Mouse (Mus musculus) hindbrain, embryonic 13.5 days (tissue): ENCODE measurements around the gene Itgb3. TPM values are rescaled to one million over a fixed set of nuclear protein-coding genes. Genes with fewer than 3 reads are reported as not detected.
A peak's percentile ranks its signal among the peaks of the same experiment; 100 is the strongest.

Experiments
- ATAC-seq: fragments of 200-750 bp; cut with Nextera tagmentation; 2 replicates; pipeline ENCODE4 v1.8.0; 2017; ENCODE audit warnings: moderate TSS enrichment; ENCODE audit not compliant: low FRiP score
- H3K27ac ChIP-seq: fragments of 300-500 bp; sonication (generic); 2 replicates; pipeline ENCODE4 v1.5.1; 2015; ENCODE audit warnings: inconsistent platforms, mild to moderate bottlenecking, moderate library complexity
- H3K27me3 ChIP-seq: fragments of 300-500 bp; sonication (generic); 2 replicates; pipeline ENCODE4 v1.6.1; 2015; ENCODE audit warnings: mild to moderate bottlenecking, inconsistent platforms
- H3K36me3 ChIP-seq: fragments of 300-500 bp; sonication (generic); 2 replicates; pipeline ENCODE4 v1.6.1; 2015; ENCODE audit warnings: mild to moderate bottlenecking, inconsistent platforms
- H3K4me1 ChIP-seq: fragments of 300-500 bp; sonication (generic); replicated peaks from 2 replicates; pipeline ENCODE4 v1.6.1; 2015; ENCODE audit warnings: inconsistent platforms
- H3K4me2 ChIP-seq: fragments of 300-500 bp; sonication (generic); 2 replicates; pipeline ENCODE4 v1.6.1; 2015; ENCODE audit warnings: inconsistent platforms, mild to moderate bottlenecking, moderate library complexity
- H3K4me3 ChIP-seq: fragments of 300-500 bp; sonication (generic); 2 replicates; pipeline ENCODE4 v1.5.1; 2015; ENCODE audit warnings: mild to moderate bottlenecking, inconsistent platforms
- H3K9ac ChIP-seq: fragments of 300-500 bp; sonication (generic); 2 replicates; pipeline ENCODE4 v1.6.1; 2015; ENCODE audit warnings: mild to moderate bottlenecking, inconsistent platforms
- H3K9me3 ChIP-seq: fragments of 300-500 bp; sonication (generic); 2 replicates; pipeline ENCODE4 v1.6.1; 2016; ENCODE audit warnings: inconsistent platforms
- WGBS: fragments of 180-500 bp; shearing (Covaris S2); methylation state at CpG from one replicate; pipeline ENCODE4 v1.1.7; 2015; 5-methylcytosine and 5-hydroxymethylcytosine counted together
- polyA plus RNA-seq: library from polyadenylated mRNA; unstranded; fragments of >200 nt; fragmentation: Nextera tagmentation; extraction: Ambion mirVana; gene quantifications from 2 replicates; pipeline ENCODE4 v1.2.1, GENCODE M21; 2015

Itgb3 gene
- polyA plus RNA-seq, 1 experiment from 2014 or later, result 1.9 TPM

DNA sequence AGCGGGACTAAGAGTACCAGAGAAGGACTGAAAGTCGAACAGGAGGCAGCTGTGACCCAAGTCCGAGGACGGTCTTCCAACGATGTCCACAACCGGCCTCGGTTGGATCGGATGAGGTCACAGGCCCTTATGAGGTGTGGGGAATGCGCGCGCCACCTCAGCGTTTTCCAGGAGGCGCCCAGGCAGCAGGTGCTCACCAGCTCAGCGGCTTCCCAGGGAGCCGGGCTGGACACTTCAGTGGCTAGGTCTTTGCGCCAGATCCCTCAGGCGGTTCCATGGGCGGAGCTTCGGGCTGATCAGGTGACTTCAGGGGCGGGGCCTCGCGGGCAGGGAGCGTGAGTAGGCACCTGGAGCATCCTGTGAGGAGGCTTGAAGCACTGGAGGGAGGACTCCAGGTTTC lies 77.7 kb downstream of the Itgb3 start, which contains the start of gene Gm11639:
Gene Gm11639, plus strand, starts transcription at position 160 of the 400 bp plus-strand sequence.
- no peak within 1 kb of the TSS for H3K27ac ChIP-seq
- H3K4me3 ChIP-seq, result peak within 1 kb of the TSS; percentile 12; the same call in 1 of the 2 replicates

DNA sequence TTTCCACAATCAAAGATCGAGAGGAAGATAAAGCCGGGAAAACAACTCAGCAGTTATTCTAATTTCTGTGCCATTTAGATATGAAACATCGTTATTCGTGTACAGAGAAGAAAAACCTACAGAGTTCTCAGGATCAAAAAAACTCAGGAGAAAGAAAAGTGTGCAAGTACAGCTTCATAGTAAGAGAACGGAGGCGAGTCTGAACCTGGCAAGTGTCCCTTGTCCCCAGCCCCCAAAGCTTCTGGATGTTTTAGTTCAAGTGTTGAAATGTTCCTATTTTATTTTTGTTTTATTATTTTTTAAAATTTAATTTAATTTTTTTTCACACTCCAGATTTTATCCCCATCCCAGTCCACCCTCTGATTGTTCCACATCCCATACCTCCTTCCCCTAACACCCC lies 85.4 kb downstream of the Itgb3 start:
- Histone ChIP-seq H3K4me2 (no peak overlapping the region), H3K36me3 (no peaks in the 10 kb centered on the region), H3K4me3 (no peak overlapping the region), H3K9ac (no peak overlapping the region), H3K4me1 (no peaks in the 10 kb centered on the region), H3K9me3 (no peaks in the 10 kb centered on the region), H3K27me3 (no peaks in the 10 kb centered on the region), H3K27ac (no peak overlapping the region)
- whole genome bisulfite sequencing, result 92% methylated on average over 6 of the region's 6 CpGs
- ATAC-seq, result no peak

More for the DNA sequence above, 77.7 kb downstream of the Itgb3 start, which contains the start of gene Gm11639:
- ATAC-seq, result no peak
- Histone ChIP-seq H3K36me3 (no peaks in the 10 kb centered on the region), H3K4me2 (peak within 1 kb of the TSS; percentile 34), H3K27me3 (no peaks in the 10 kb centered on the region; the same call in 1 of the 2 replicates), H3K4me1 (peaks cover 3% of the 10 kb centered on the region; the same call in 1 of the 2 replicates), H3K9me3 (no peaks in the 10 kb centered on the region), H3K9ac (no peak within 1 kb of the TSS)
- 29% methylated on average over 23 of the region's 23 CpGs for whole genome bisulfite sequencing

- no peaks in the 10 kb centered on the region for H3K9me3 ChIP-seq
- WGBS, result 66% methylated on average over 15 of the region's 15 CpGs
- H3K4me1 ChIP-seq, result no peaks in the 10 kb centered on the region
- H3K4me2 ChIP-seq, result peak overlapping the region; percentile 17; the same call in 1 of the 2 replicates
- H3K27me3 ChIP-seq, result no peaks in the 10 kb centered on the region
- H3K36me3 ChIP-seq, result no peaks in the 10 kb centered on the region
- no peak overlapping the region for H3K4me3 ChIP-seq
- H3K27ac ChIP-seq, result no peak overlapping the region
- no peak for ATAC-seq
- no peak overlapping the region for H3K9ac ChIP-seq
Measured at GRCm38 (mm10) chr11:104704097-104704496, 96.3 kb downstream of the Itgb3 start.

DNA sequence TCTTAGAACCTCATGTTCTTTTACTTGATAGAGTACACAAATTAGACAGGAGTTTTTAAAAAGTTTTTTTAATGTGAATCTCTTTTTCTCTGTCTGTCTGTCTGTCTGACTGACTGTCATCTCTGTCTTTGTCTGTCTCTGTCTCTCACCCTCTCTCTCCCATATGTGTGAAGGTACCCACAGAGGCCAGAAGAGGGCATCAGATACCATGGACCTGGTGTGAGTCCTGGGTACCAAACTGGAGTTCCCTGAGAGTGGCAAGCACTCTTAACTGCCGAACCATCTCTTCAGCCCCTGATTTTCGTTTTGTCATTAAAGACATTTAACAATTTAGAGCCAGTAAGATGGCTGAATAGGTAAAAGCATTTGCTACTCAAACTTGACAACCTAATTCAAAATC lies 99.3 kb downstream of the Itgb3 start:
- Histone ChIP-seq H3K9ac (no peak overlapping the region), H3K27ac (no peak overlapping the region), H3K9me3 (no peaks in the 10 kb centered on the region), H3K4me1 (no peaks in the 10 kb centered on the region), H3K27me3 (no peaks in the 10 kb centered on the region), H3K4me3 (no peak overlapping the region), H3K4me2 (no peak overlapping the region), H3K36me3 (no peaks in the 10 kb centered on the region)
- WGBS, result 70% methylated on average over 2 of the region's 2 CpGs
- no peak for ATAC-seq

Other genes starting within 250 kb of the Itgb3 start
- gene Kansl1, start 139.1 kb upstream of the Itgb3 start, polyA plus RNA-seq, result 27.9 and 29.8 TPM in 2 replicates
- gene Cdc27, start 57.4 kb upstream of the Itgb3 start, polyA plus RNA-seq, result 38.7 and 39.6 TPM in 2 replicates
- gene Myl4, start 57.3 kb upstream of the Itgb3 start, polyA plus RNA-seq, result 5.3 and 6.7 TPM in 2 replicates
- 0.16 TPM in 1 of 2 replicates, not detected in the other for gene Gm11639, start 77.7 kb downstream of the Itgb3 start, polyA plus RNA-seq